21 mouse cellular contexts compared by ENCODE assay signal in the genomic region with DNA sequence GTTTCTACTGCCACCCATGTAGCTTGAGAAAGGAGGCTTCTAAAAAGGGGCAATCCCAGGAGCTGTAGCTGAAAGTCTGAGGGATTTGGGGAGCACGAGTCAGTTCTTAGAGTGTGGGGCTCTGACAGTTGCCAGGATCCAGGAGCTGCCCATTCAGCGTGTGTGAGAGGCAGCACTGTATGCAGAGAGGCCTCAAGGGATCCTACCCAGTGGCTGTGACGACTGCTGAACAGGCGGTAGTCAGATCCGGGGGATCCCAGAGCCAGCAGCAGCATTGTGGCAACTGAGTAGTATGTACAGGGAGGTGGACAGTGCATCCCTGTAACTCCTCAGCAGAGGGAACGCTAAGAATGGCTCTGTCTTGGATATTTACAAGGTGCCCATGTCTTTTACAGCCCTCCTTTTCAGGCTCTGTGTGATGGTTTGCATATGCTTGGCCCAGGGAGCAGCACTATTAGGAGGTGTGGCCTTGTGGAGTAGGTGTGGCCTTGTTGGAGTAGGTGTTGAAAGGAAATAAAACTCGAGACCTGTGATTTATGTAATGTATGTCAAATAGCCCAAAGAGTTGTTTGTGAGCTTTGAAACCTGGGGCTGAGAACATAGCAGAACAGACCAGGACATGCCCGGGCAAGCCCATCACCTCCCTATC. TPM values are rescaled to one million over a fixed set of nuclear protein-coding genes. Genes with fewer than 3 reads are reported as not detected.
DNase-seq lines count a peak whose midpoint lies in the region; ATAC-seq and TF ChIP-seq lines count a peak whose summit lies in the region.
"Had no signal": no experiment of that assay in that cellular context is flagged by ENCODE, and none has a peak within 500 bp of the region (broad histone marks: within the 10 kb centered on the region; RNA-seq: fewer than 3 reads in every experiment).

No protein-coding gene starts in this region.

- no peak for DNase-seq in kidney, postnatal 10 days
- no peak for DNase-seq in stomach, postnatal 0 days (ENCODE audit: low spot score)
- DNase-seq in limb, embryonic 10.5 days (ENCODE audit: low spot score): no peak
- no peak for DNase-seq in left cerebral cortex, postnatal 25 days (ENCODE audit: low spot score in 2 of 2)
- DNase-seq in adrenal gland, postnatal 25 days: no peak
- DNase-seq: cerebellum, adult 9-10 months; right cerebral cortex, adult 18-20 months; thymus, postnatal 25 days had no signal

- no peak overlapping the region for H3K4me2 ChIP-seq in kidney, embryonic 15.5 days
- no peak overlapping the region for H3K4me2 ChIP-seq in stomach, embryonic 15.5 days
- H3K4me2 ChIP-seq in stomach, postnatal 0 days (replicated peaks; ENCODE audit: low read depth): no peak overlapping the region
- H3K4me2 ChIP-seq in heart, embryonic 12.5 days: no peak overlapping the region
- H3K4me2 ChIP-seq: embryonic facial prominence, embryonic 13.5 days; intestine, embryonic 15.5 days; limb, embryonic 13.5 days had no signal

- ATAC-seq in kidney, embryonic 15.5 days (replicated peaks; ENCODE audit: low FRiP score): peak; percentile 57; the same call in 1 of the 2 replicates
- peak; percentile 39; the same call in 1 of the 2 replicates for ATAC-seq in stomach, embryonic 15.5 days (ENCODE audit: insufficient read depth, low FRiP score, low read depth)
- ATAC-seq in stomach, postnatal 0 days (ENCODE audit: low FRiP score, low TSS enrichment): no peak
- ATAC-seq in heart, embryonic 12.5 days (ENCODE audit: insufficient number of reproducible peaks, low FRiP score): no peak
- ATAC-seq: CD4-positive, CD25-positive, alpha-beta regulatory T cell, adult 4 months; forebrain, embryonic 14.5 days; intestine, embryonic 15.5 days had no signal

- H3K4me1 ChIP-seq in kidney, embryonic 15.5 days: peaks cover 38% of the 10 kb centered on the region
- no peaks in the 10 kb centered on the region for H3K4me1 ChIP-seq in stomach, embryonic 15.5 days
- no peaks in the 10 kb centered on the region for H3K4me1 ChIP-seq in stomach, postnatal 0 days (replicated peaks; ENCODE audit: control insufficient read depth, insufficient read depth)
- H3K4me1 ChIP-seq in limb, embryonic 10.5 days: peaks cover 41% of the 10 kb centered on the region
- H3K4me1 ChIP-seq in heart, embryonic 12.5 days (replicated peaks): peaks cover 29% of the 10 kb centered on the region
- H3K4me1 ChIP-seq: intestine, embryonic 15.5 days had no signal

- peak overlapping the region; percentile 67 for H3K27ac ChIP-seq in kidney, embryonic 15.5 days
- H3K27ac ChIP-seq in stomach, embryonic 15.5 days: no peak overlapping the region
- H3K27ac ChIP-seq in stomach, postnatal 0 days (replicated peaks): no peak overlapping the region
- peak overlapping the region; percentile 19; the same call in 1 of the 2 replicates for H3K27ac ChIP-seq in limb, embryonic 10.5 days
- H3K27ac ChIP-seq in heart, embryonic 12.5 days (ENCODE audit: poor library complexity, severe bottlenecking): no peak overlapping the region
- H3K27ac ChIP-seq: embryonic facial prominence, embryonic 13.5 days; intestine, embryonic 15.5 days; limb, embryonic 13.5 days had no signal

- intact Hi-C loops in left cerebral cortex, postnatal 25 days (cut with DNase I): no loop called here

- H3K9ac ChIP-seq in kidney, embryonic 15.5 days: no peak overlapping the region
- H3K9ac ChIP-seq in stomach, embryonic 15.5 days: no peak overlapping the region
- H3K9ac ChIP-seq in stomach, postnatal 0 days (ENCODE audit: low read length): no peak overlapping the region
- H3K9ac ChIP-seq in heart, embryonic 12.5 days: no peak overlapping the region
- H3K9ac ChIP-seq: embryonic facial prominence, embryonic 13.5 days; intestine, embryonic 15.5 days; limb, embryonic 13.5 days had no signal

- TF ChIP-seq CTCF in stomach, postnatal 0 days (IDR thresholded peaks at IDR 0.05; ENCODE audit: low read depth): no peak

- TF ChIP-seq EP300 in stomach, postnatal 0 days (optimal IDR thresholded peaks at IDR 0.05): no peak

- H3K36me3 ChIP-seq in kidney, embryonic 15.5 days: no peaks in the 10 kb centered on the region
- no peaks in the 10 kb centered on the region for H3K36me3 ChIP-seq in stomach, embryonic 15.5 days
- no peaks in the 10 kb centered on the region for H3K36me3 ChIP-seq in stomach, postnatal 0 days (ENCODE audit: control insufficient read depth, insufficient read depth, low read length)
- H3K36me3 ChIP-seq in limb, embryonic 10.5 days: no peaks in the 10 kb centered on the region
- no peaks in the 10 kb centered on the region for H3K36me3 ChIP-seq in heart, embryonic 12.5 days
- H3K36me3 ChIP-seq: embryonic facial prominence, embryonic 13.5 days; intestine, embryonic 15.5 days; limb, embryonic 13.5 days had no signal

- H3K9me3 ChIP-seq in kidney, embryonic 15.5 days (replicated peaks): no peaks in the 10 kb centered on the region
- H3K9me3 ChIP-seq in stomach, embryonic 15.5 days: no peaks in the 10 kb centered on the region
- H3K9me3 ChIP-seq in stomach, postnatal 0 days (ENCODE audit: control insufficient read depth, low read length): no peaks in the 10 kb centered on the region
- no peaks in the 10 kb centered on the region for H3K9me3 ChIP-seq in limb, embryonic 10.5 days (replicated peaks)
- no peaks in the 10 kb centered on the region for H3K9me3 ChIP-seq in heart, embryonic 12.5 days (replicated peaks)
- H3K9me3 ChIP-seq: embryonic facial prominence, embryonic 13.5 days; intestine, embryonic 15.5 days; limb, embryonic 13.5 days had no signal

- H3K4me3 ChIP-seq in kidney, embryonic 15.5 days (replicated peaks): no peak overlapping the region
- no peak overlapping the region for H3K4me3 ChIP-seq in stomach, embryonic 15.5 days (replicated peaks)
- no peak overlapping the region for H3K4me3 ChIP-seq in stomach, postnatal 0 days (ENCODE audit: low read depth, low read length)
- H3K4me3 ChIP-seq in limb, embryonic 10.5 days: no peak overlapping the region
- H3K4me3 ChIP-seq in heart, embryonic 12.5 days: no peak overlapping the region
- H3K4me3 ChIP-seq: embryonic facial prominence, embryonic 13.5 days; intestine, embryonic 15.5 days; limb, embryonic 13.5 days had no signal

- H3K27me3 ChIP-seq in kidney, embryonic 15.5 days: no peaks in the 10 kb centered on the region
- no peaks in the 10 kb centered on the region for H3K27me3 ChIP-seq in stomach, embryonic 15.5 days (replicated peaks)
- H3K27me3 ChIP-seq in stomach, postnatal 0 days (ENCODE audit: control insufficient read depth, insufficient read depth, low read length): no peaks in the 10 kb centered on the region
- H3K27me3 ChIP-seq in limb, embryonic 10.5 days (ENCODE audit: low read depth, poor library complexity, severe bottlenecking): no peaks in the 10 kb centered on the region
- no peaks in the 10 kb centered on the region for H3K27me3 ChIP-seq in heart, embryonic 12.5 days (replicated peaks)
- H3K27me3 ChIP-seq: embryonic facial prominence, embryonic 13.5 days; intestine, embryonic 15.5 days; limb, embryonic 13.5 days had no signal

- WGBS in kidney, embryonic 15.5 days: 35% methylated on average over 8 of the region's 8 CpGs
- WGBS in stomach, embryonic 15.5 days: 60% methylated on average over 8 of the region's 8 CpGs
- 70% methylated on average over 8 of the region's 8 CpGs for WGBS in stomach, postnatal 0 days
- WGBS in limb, embryonic 10.5 days: 65% methylated on average over 8 of the region's 8 CpGs
- WGBS in heart, embryonic 12.5 days: 76% methylated on average over 8 of the region's 8 CpGs

RNA-seq across cellular contexts. Expression of a gene that starts 33.1 kb away (rescaled TPM):
- 1.2 and 1.6 TPM in 2 replicates for polyA plus RNA-seq in kidney, embryonic 15.5 days (2015; fragmentation: Nextera tagmentation; extraction: Ambion mirVana)
- polyA plus RNA-seq in stomach, embryonic 15.5 days (2015; fragmentation: Nextera tagmentation; extraction: Ambion mirVana): 0.14 and 0.15 TPM in 2 replicates
- polyA plus RNA-seq in stomach, postnatal 0 days (2015; fragmentation: Nextera tagmentation; extraction: Ambion mirVana): 0.31 and 0.34 TPM in 2 replicates
- not detected in 2 replicates for polyA plus RNA-seq in limb, embryonic 10.5 days (2016; fragmentation: Nextera tagmentation; extraction: Ambion mirVana)
- 10 to 100 TPM; 11.3 to 14.1 TPM for total RNA-seq in left cerebral cortex, postnatal 25 days (2021)
- 116 and 153 TPM in 2 replicates for total RNA-seq in adrenal gland, postnatal 25 days (2021)
- 0.55 and 0.81 TPM in 2 replicates for polyA plus RNA-seq in heart, embryonic 12.5 days (2016; fragmentation: Nextera tagmentation; extraction: Ambion mirVana)
- total RNA-seq: megakaryocyte-erythroid progenitor cell, adult 5-6 weeks had no signal

RNA-seq across cellular contexts. Expression of a gene that starts 35.8 kb away (rescaled TPM):
- polyA plus RNA-seq in kidney, embryonic 15.5 days (2015; fragmentation: Nextera tagmentation; extraction: Ambion mirVana): not detected in 2 replicates
- polyA plus RNA-seq in stomach, embryonic 15.5 days (2015; fragmentation: Nextera tagmentation; extraction: Ambion mirVana): not detected in 2 replicates
- polyA plus RNA-seq in stomach, postnatal 0 days (2015; fragmentation: Nextera tagmentation; extraction: Ambion mirVana): 0.19 TPM in 1 of 2 replicates, not detected in the other
- not detected in 2 replicates for polyA plus RNA-seq in limb, embryonic 10.5 days (2016; fragmentation: Nextera tagmentation; extraction: Ambion mirVana)
- total RNA-seq in left cerebral cortex, postnatal 25 days (2021): not detected
- not detected in 2 replicates for total RNA-seq in adrenal gland, postnatal 25 days (2021)
- polyA plus RNA-seq in heart, embryonic 12.5 days (2016; fragmentation: Nextera tagmentation; extraction: Ambion mirVana): not detected in 2 replicates
- total RNA-seq: gastrocnemius, postnatal 4 days; layer of hippocampus, adult 8-10 months; megakaryocyte-erythroid progenitor cell, adult 5-6 weeks had no signal
- polyA plus RNA-seq: brain, embryonic 14.5 days; CD4-positive, CD25-positive, alpha-beta regulatory T cell, adult 4 months; embryonic facial prominence, embryonic 13.5 days; forebrain, embryonic 14.5 days; heart, postnatal 0 days; intestine, embryonic 15.5 days; limb, embryonic 13.5 days had no signal

RNA-seq across cellular contexts. Expression of a gene that starts 50.6 kb away (rescaled TPM):
- polyA plus RNA-seq in kidney, embryonic 15.5 days (2015; fragmentation: Nextera tagmentation; extraction: Ambion mirVana): 3.6 and 3.8 TPM in 2 replicates
- 6.1 and 6.5 TPM in 2 replicates for polyA plus RNA-seq in stomach, embryonic 15.5 days (2015; fragmentation: Nextera tagmentation; extraction: Ambion mirVana)
- 4.5 and 6.2 TPM in 2 replicates for polyA plus RNA-seq in stomach, postnatal 0 days (2015; fragmentation: Nextera tagmentation; extraction: Ambion mirVana)
- polyA plus RNA-seq in limb, embryonic 10.5 days (2016; fragmentation: Nextera tagmentation; extraction: Ambion mirVana): 0.84 and 0.92 TPM in 2 replicates
- total RNA-seq in left cerebral cortex, postnatal 25 days (2021): under 1 TPM; 0.94 to 0.96 TPM
- 2.4 and 4.8 TPM in 2 replicates for total RNA-seq in adrenal gland, postnatal 25 days (2021)
- 2.6 and 3.1 TPM in 2 replicates for polyA plus RNA-seq in heart, embryonic 12.5 days (2016; fragmentation: Nextera tagmentation; extraction: Ambion mirVana)

Comparison
In these comparisons a context has a peak if more than half of its experiments do, and no peak if none do; other contexts are left out.
1. ATAC-seq: peak in kidney, embryonic 15.5 days (single experiment) and stomach, embryonic 15.5 days (single experiment); none in stomach, postnatal 0 days (single experiment) and heart, embryonic 12.5 days (single experiment).
2. H3K27ac ChIP-seq: peak in kidney, embryonic 15.5 days (single experiment) and limb, embryonic 10.5 days (single experiment); none in stomach, embryonic 15.5 days (single experiment), stomach, postnatal 0 days (single experiment) and heart, embryonic 12.5 days (single experiment).